Mouse (Mus musculus) lung, embryonic 14.5 days (tissue): Measurements from ENCODE around the gene Tgfbr1. TPM values are rescaled to one million over a fixed set of nuclear protein-coding genes. Genes with fewer than 3 reads are reported as not detected.

Source experiments
- ATAC-seq: fragments of 200-750 bp; cut with Nextera tagmentation; 2 replicates; pipeline ENCODE4 v1.8.0; 2017; ENCODE audit warnings: mild to moderate bottlenecking, moderate TSS enrichment, moderate library complexity; ENCODE audit not compliant: insufficient read depth
- DNase-seq: peaks from one replicate; pipeline ENCODE4 v3.0.0-alpha.2; 2015
- H3K27ac ChIP-seq: fragments of 300-500 bp; sonication (generic); 2 replicates; pipeline ENCODE4 v1.5.1; 2014; ENCODE audit warnings: low read depth, mild to moderate bottlenecking, moderate library complexity
- H3K27me3 ChIP-seq: fragments of 300-500 bp; sonication (generic); 2 replicates; pipeline ENCODE4 v1.6.1; 2014; ENCODE audit warnings: low read length, control low read depth; ENCODE audit not compliant: insufficient read depth
- H3K36me3 ChIP-seq: fragments of 300-500 bp; sonication (generic); 2 replicates; pipeline ENCODE4 v1.6.1; 2014; ENCODE audit warnings: control low read depth; ENCODE audit not compliant: insufficient read depth
- H3K4me1 ChIP-seq: fragments of 300-500 bp; sonication (generic); 2 replicates; pipeline ENCODE4 v1.6.1; 2014; ENCODE audit warnings: antibody characterized with exemption, control low read depth; ENCODE audit not compliant: insufficient read depth
- H3K4me2 ChIP-seq: fragments of 300-500 bp; sonication (generic); 2 replicates; pipeline ENCODE4 v1.6.1; 2014; ENCODE audit warnings: mild to moderate bottlenecking
- H3K4me3 ChIP-seq: fragments of 300-500 bp; sonication (generic); 2 replicates; pipeline ENCODE4 v1.5.1; 2014; ENCODE audit warnings: low read depth, low read length
- H3K9ac ChIP-seq: fragments of 300-500 bp; sonication (generic); 2 replicates; pipeline ENCODE4 v1.6.1; 2014
- H3K9me3 ChIP-seq: fragments of 300-500 bp; sonication (generic); 2 replicates; pipeline ENCODE4 v1.6.1; 2016; ENCODE audit warnings: low read depth, low read length, control low read depth
- CTCF ChIP-seq: IDR thresholded peaks from 2 replicates; pipeline ENCODE4 v1.5.1; 2016; ENCODE audit warnings: antibody characterized with exemption, low read depth
- whole genome bisulfite sequencing: fragments of 180-500 bp; shearing (Covaris S2); extraction: QIAGEN DNeasy Blood & Tissue Kit; methylation state at CpG from one replicate; pipeline ENCODE4 v1.1.7; 2014; 5-methylcytosine and 5-hydroxymethylcytosine counted together
- polyA plus RNA-seq: library from polyadenylated mRNA; unstranded; fragments of >200 nt; fragmentation: Nextera tagmentation; extraction: Ambion mirVana; gene quantifications from 2 replicates; pipeline ENCODE4 v1.2.1, GENCODE M21; 2014

Gene Tgfbr1
- polyA plus RNA-seq, 1 experiment from 2014 or later: 36.6 TPM

- Histone ChIP-seq H3K4me1 (no peaks in the 10 kb centered on the region), H3K9ac (no peak overlapping the region), H3K4me2 (no peak overlapping the region), H3K27me3 (no peaks in the 10 kb centered on the region), H3K4me3 (no peak overlapping the region), H3K36me3 (no peaks in the 10 kb centered on the region), H3K27ac (no peak overlapping the region), H3K9me3 (no peaks in the 10 kb centered on the region)
- ATAC-seq (peak; percentile 68), DNase-seq (peak; percentile 67)
- 0% methylated on average over 1 of the region's 1 CpGs for WGBS
- TF ChIP-seq CTCF: no peak
Observed at GRCm38 (mm10) chr4:47329285-47329684, 23.7 kb upstream of the Tgfbr1 start.

- no peak for TF ChIP-seq CTCF
- H3K27me3 ChIP-seq: no peaks in the 10 kb centered on the region
- no peak overlapping the region for H3K9ac ChIP-seq
- no peak overlapping the region for H3K4me3 ChIP-seq
- H3K4me1 ChIP-seq: no peaks in the 10 kb centered on the region
- 88% methylated on average over 13 of the region's 13 CpGs for whole genome bisulfite sequencing
- ATAC-seq (no peak), DNase-seq (no peak)
- no peaks in the 10 kb centered on the region for H3K36me3 ChIP-seq
- H3K9me3 ChIP-seq: no peaks in the 10 kb centered on the region
- H3K27ac ChIP-seq: no peak overlapping the region
- no peak overlapping the region for H3K4me2 ChIP-seq
Observed at GRCm38 (mm10) chr4:47330378-47331052, 22.5 kb upstream of the Tgfbr1 start.

- no peaks in the 10 kb centered on the region for H3K9me3 ChIP-seq
- H3K27ac ChIP-seq: no peak overlapping the region
- ATAC-seq (no peak), DNase-seq (no peak)
- H3K27me3 ChIP-seq: no peaks in the 10 kb centered on the region
- no peak overlapping the region for H3K4me2 ChIP-seq
- no peak for TF ChIP-seq CTCF
- no peaks in the 10 kb centered on the region for H3K4me1 ChIP-seq
- H3K9ac ChIP-seq: no peak overlapping the region
- H3K36me3 ChIP-seq: no peaks in the 10 kb centered on the region
- WGBS: 87% methylated on average over 6 of the region's 6 CpGs
- no peak overlapping the region for H3K4me3 ChIP-seq
Observed at GRCm38 (mm10) chr4:47332812-47333343, 20.1 kb upstream of the Tgfbr1 start.

DNA sequence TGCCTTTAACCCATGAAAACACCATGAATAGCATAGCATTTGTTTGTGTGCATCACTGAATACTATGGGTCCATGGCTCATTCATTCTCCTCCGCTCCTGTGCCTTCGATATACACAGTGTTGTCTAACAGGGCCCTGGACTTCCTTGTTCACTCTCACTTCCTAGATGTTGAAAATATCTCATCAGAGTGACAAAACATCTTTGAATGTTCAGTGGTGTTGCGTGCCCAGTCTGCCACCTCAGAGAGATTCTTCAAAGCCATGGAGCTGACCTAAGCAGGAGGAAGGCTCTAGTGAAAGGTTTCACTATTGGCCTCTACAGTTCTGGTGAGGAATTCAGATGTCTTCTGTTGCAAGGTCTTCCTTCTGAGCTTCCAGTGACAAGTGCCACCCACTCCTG is 19.5 kb upstream of the Tgfbr1 start:
- Histone ChIP-seq H3K27me3 (no peaks in the 10 kb centered on the region; the same call in 1 of the 2 replicates), H3K36me3 (no peaks in the 10 kb centered on the region), H3K27ac (no peak overlapping the region), H3K4me1 (no peaks in the 10 kb centered on the region), H3K4me3 (no peak overlapping the region), H3K9me3 (no peaks in the 10 kb centered on the region), H3K4me2 (no peak overlapping the region), H3K9ac (no peak overlapping the region)
- ATAC-seq (no peak), DNase-seq (no peak)
- 87% methylated on average over 3 of the region's 3 CpGs for WGBS
- no peak for TF ChIP-seq CTCF

GRCm38 (mm10) chr4:47336941-47337600 is 16.0 kb upstream of the Tgfbr1 start:
- Histone ChIP-seq H3K27me3 (no peaks in the 10 kb centered on the region; the same call in 1 of the 2 replicates), H3K36me3 (no peaks in the 10 kb centered on the region), H3K27ac (no peak overlapping the region), H3K4me3 (no peak overlapping the region), H3K4me2 (no peak overlapping the region), H3K9ac (no peak overlapping the region), H3K4me1 (no peaks in the 10 kb centered on the region), H3K9me3 (no peaks in the 10 kb centered on the region)
- WGBS: 61% methylated on average over 3 of the region's 3 CpGs
- no peak for DNase-seq
- no peak for TF ChIP-seq CTCF
- ATAC-seq: no peak

DNA sequence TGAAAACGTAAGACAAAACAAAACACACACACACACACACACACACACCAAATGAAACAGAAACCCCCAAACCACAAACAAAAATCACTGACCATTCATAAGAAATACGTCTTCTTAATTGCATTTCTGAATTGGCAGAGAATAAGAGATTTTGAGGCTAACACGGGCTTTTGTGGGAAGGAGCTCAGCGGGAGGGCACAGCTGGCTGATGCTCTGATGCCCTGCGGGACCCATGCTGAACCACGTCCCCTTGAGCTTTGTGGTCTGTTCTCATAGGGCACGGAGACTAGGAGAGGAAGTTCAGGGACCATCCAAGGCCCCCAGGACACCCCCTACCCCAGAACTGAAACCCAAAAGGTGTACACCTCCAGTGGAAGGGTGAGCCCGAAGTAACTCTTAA is 10.4 kb upstream of the Tgfbr1 start:
- TF ChIP-seq CTCF: no peak
- Histone ChIP-seq H3K27ac (no peak overlapping the region), H3K4me3 (no peak overlapping the region), H3K9ac (no peak overlapping the region), H3K4me1 (0 out of 2 replicates have a peak, but pooled peaks cover 5% of the 10 kb centered on the region), H3K36me3 (no peaks in the 10 kb centered on the region), H3K27me3 (no peaks in the 10 kb centered on the region; the same call in 1 of the 2 replicates), H3K9me3 (no peaks in the 10 kb centered on the region), H3K4me2 (no peak overlapping the region)
- DNase-seq (no peak), ATAC-seq (no peak)
- 46% methylated on average over 8 of the region's 8 CpGs for WGBS

DNA sequence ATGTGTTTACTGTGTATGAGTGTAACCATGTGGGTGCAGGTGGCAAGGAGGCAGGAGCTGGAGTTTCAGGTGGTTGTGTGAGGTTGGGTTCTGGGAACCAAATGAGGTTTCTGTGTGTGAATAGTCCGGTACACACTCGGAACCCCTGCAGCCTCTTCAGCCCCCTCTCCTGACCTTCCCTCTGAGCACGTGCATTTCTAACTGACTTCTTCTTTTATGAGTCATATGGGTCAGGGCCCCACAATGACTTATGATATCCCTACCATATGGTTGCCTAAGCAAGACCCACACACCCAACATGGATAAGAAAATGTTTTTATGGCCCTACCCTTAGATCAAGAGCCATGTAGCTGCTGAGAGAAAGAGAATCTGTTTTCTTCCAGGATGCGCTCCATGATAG is 6.0 kb upstream of the Tgfbr1 start:
- peaks cover 13% of the 10 kb centered on the region; the same call in 1 of the 2 replicates for H3K4me1 ChIP-seq
- 74% methylated on average over 4 of the region's 4 CpGs for WGBS

More for the DNA sequence above, 6.0 kb upstream of the Tgfbr1 start:
- TF ChIP-seq CTCF: no peak
- H3K36me3 ChIP-seq: no peaks in the 10 kb centered on the region
- no peak overlapping the region for H3K27ac ChIP-seq
- no peak overlapping the region for H3K9ac ChIP-seq
- no peak overlapping the region for H3K4me2 ChIP-seq
- ATAC-seq: no peak
- no peak overlapping the region for H3K4me3 ChIP-seq
- no peaks in the 10 kb centered on the region for H3K9me3 ChIP-seq
- H3K27me3 ChIP-seq: no peaks in the 10 kb centered on the region
- no peak for DNase-seq
